Mouse (Mus musculus) liver, postnatal 0 days (tissue): Measurements from ENCODE around the gene Ucn3. TPM values are rescaled to one million over a fixed set of nuclear protein-coding genes. Genes with fewer than 3 reads are reported as not detected.

Experiments used
- ATAC-seq: fragments of 200-750 bp; cut with Nextera tagmentation; 2 replicates; pipeline ENCODE4 v1.8.0; 2017; ENCODE audit warnings: mild to moderate bottlenecking, moderate library complexity
- DNase-seq: peaks from one replicate; pipeline ENCODE4 v3.0.0-alpha.2; 2016
- H3K27ac ChIP-seq: fragments of 300-500 bp; sonication (generic); 2 replicates; pipeline ENCODE4 v1.5.1; 2014; ENCODE audit warnings: antibody characterized with exemption, moderate library complexity, mild to moderate bottlenecking, low read depth
- H3K27me3 ChIP-seq: fragments of 300-500 bp; sonication (generic); 2 replicates; pipeline ENCODE4 v1.6.1; 2014; ENCODE audit warnings: low read length, control low read depth, mixed read lengths; ENCODE audit not compliant: insufficient read depth
- H3K36me3 ChIP-seq: fragments of 300-500 bp; sonication (generic); replicated peaks from 2 replicates; pipeline ENCODE4 v1.6.1; 2014; ENCODE audit warnings: mild to moderate bottlenecking, control low read depth, low read length, moderate library complexity, mixed read lengths; ENCODE audit not compliant: insufficient read depth
- H3K4me1 ChIP-seq: fragments of 300-500 bp; sonication (generic); 2 replicates; pipeline ENCODE4 v1.6.1; 2014; ENCODE audit warnings: antibody characterized with exemption, mild to moderate bottlenecking, control low read depth; ENCODE audit not compliant: insufficient read depth
- H3K4me2 ChIP-seq: fragments of 300-500 bp; sonication (generic); 2 replicates; pipeline ENCODE4 v1.6.1; 2014; ENCODE audit warnings: low read depth, mild to moderate bottlenecking, low read length, moderate library complexity, mixed read lengths
- H3K4me3 ChIP-seq: fragments of 300-500 bp; sonication (generic); 2 replicates; pipeline ENCODE4 v1.5.1; 2014; ENCODE audit warnings: low read depth, low read length
- H3K9ac ChIP-seq: fragments of 300-500 bp; sonication (generic); replicated peaks from 2 replicates; pipeline ENCODE4 v1.6.1; 2014; ENCODE audit warnings: mild to moderate bottlenecking, moderate library complexity
- H3K9me3 ChIP-seq: fragments of 300-500 bp; sonication (generic); 2 replicates; pipeline ENCODE4 v1.6.1; 2016; ENCODE audit warnings: mild to moderate bottlenecking, control low read depth, low read length, mixed read lengths
- CTCF ChIP-seq: sonication (generic); IDR thresholded peaks from 2 replicates; pipeline ENCODE4 v1.5.1; 2016; ENCODE audit warnings: antibody characterized with exemption, low read depth
- EP300 ChIP-seq: IDR thresholded peaks from 2 replicates; pipeline ENCODE4 v1.6.1; 2016; ENCODE audit warnings: antibody characterized with exemption, low read depth, mild to moderate bottlenecking
- WGBS: fragments of 180-500 bp; shearing (Covaris S2); extraction: QIAGEN DNeasy Blood & Tissue Kit; methylation state at CpG from one replicate; pipeline ENCODE4 v1.1.7; 2014; ENCODE audit not compliant: insufficient replicate concordance; 5-methylcytosine and 5-hydroxymethylcytosine counted together
- microRNA-seq: library from miRNA; unstranded; fragments of <30 nt; microRNA quantifications from one replicate; pipeline ENCODE4, GENCODE M21; 2016
- polyA plus RNA-seq: library from polyadenylated mRNA; unstranded; fragments of >200 nt; fragmentation: Nextera tagmentation; extraction: Ambion mirVana; gene quantifications from 2 replicates; pipeline ENCODE4 v1.2.1, GENCODE M21; 2015

Ucn3 gene
- polyA plus RNA-seq, 1 experiment from 2014 or later: not detected

DNA sequence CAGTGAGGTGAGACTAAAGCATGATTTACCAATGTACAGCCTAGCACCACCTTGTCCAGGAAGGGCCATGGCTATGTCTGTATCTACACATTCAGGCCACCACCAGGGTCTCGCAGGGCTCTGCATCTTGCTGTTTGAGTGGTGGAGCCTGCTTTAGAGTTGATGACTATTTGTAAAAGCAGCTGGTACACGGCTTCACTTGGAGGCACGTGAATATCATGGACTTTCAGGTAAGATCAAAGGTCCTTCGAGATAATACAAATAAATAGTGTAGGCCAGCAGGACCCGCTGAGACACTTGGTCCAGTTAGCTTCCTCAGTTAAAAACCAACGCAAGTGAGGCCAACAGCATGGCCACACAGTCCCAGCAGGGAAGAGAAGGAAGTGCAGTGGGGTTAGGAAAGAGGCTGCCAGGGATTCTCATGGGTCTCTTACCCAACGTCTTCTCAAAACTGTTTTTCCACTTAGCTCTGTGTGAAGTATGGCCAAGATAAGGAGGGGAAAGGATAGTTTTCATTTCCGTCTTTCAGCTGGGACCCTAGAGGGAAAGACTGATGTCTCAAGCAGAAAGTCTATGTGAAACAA lies 49.7 kb downstream of the Ucn3 start:
- TF ChIP-seq CTCF: no peak
- no peak for TF ChIP-seq EP300

DNA sequence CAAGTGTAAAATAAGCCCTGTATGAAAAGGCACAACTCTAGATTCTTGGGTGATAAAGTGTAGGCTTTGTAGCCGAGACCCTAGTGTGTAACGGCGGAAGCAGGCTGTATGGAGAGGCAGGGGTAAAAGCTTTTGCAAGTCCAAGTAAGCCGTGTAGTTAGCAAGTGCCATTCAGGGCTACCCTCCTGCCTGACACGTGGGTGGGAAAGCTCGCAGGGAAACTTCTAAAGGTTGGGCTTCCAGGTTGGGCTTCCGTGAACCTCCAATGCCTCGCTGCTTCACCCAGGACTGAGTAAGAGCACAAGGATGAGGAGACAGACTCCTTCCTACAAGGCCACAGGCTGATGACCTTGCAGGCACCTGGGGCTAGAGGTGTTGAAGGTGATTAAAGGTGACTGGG lies 50.6 kb downstream of the Ucn3 start:
- Histone ChIP-seq H3K9me3 (no peaks in the 10 kb centered on the region), H3K4me1 (peaks cover 25% of the 10 kb centered on the region), H3K4me3 (no peak overlapping the region), H3K4me2 (no peak overlapping the region), H3K27me3 (no peaks in the 10 kb centered on the region), H3K27ac (no peak overlapping the region), H3K9ac (no peak overlapping the region), H3K36me3 (no peaks in the 10 kb centered on the region)
- DNase-seq: no peak
- TF ChIP-seq CTCF: no peak
- TF ChIP-seq EP300: no peak
- WGBS: 78% methylated on average over 8 of the region's 8 CpGs
- ATAC-seq: no peak

More for the DNA sequence above, 49.7 kb downstream of the Ucn3 start:
- Histone ChIP-seq H3K4me1 (peaks cover 20% of the 10 kb centered on the region), H3K9ac (no peak overlapping the region), H3K4me3 (no peak overlapping the region), H3K9me3 (no peaks in the 10 kb centered on the region), H3K27ac (peak overlapping the region; percentile 55; the same call in 1 of the 2 replicates), H3K4me2 (no peak overlapping the region), H3K36me3 (no peaks in the 10 kb centered on the region), H3K27me3 (no peaks in the 10 kb centered on the region)
- ATAC-seq (no peak), DNase-seq (no peak)
- WGBS: 55% methylated on average over 8 of the region's 8 CpGs

GRCm38 (mm10) chr13:3893126-3893734 lies 51.9 kb downstream of the Ucn3 start:
- H3K27me3 ChIP-seq: no peaks in the 10 kb centered on the region
- peak; percentile 92 for ATAC-seq
- peak overlapping the region; percentile 75 for H3K27ac ChIP-seq
- peak; percentile 95 for DNase-seq
- peak overlapping the region; percentile 74 for H3K9ac ChIP-seq
- H3K4me2 ChIP-seq: peak overlapping the region; percentile 69
- H3K9me3 ChIP-seq: no peaks in the 10 kb centered on the region
- TF ChIP-seq EP300 (peak; percentile 61), CTCF (0 out of 2 replicates have a peak, but pooled peaks have one; percentile 12)
- H3K4me1 ChIP-seq: peaks cover 25% of the 10 kb centered on the region
- under 1% methylated on average over 35 of the region's 35 CpGs for WGBS
- H3K4me3 ChIP-seq: peak overlapping the region; percentile 65
- peaks cover 9% of the 10 kb centered on the region for H3K36me3 ChIP-seq

DNA sequence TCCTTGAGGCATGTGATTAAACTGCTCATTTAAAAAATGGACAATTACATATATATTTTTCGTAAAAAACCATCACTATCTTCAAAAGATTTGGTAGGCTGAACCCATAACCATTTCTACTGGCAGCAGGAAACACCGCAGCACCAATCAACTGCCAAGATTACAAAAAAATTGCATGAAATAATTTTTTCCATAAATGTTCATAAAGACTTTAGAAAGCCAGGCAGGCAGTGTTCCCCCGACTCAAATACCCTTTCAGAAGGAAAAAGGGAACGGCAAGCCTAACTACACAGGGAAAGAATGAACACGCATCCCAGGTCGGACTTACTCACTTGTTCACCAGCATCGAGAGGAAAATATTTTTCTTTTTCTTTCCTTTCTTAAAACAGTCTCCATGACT lies 52.5 kb downstream of the Ucn3 start:
- WGBS: 9% methylated on average over 7 of the region's 7 CpGs
- H3K4me1 ChIP-seq: peaks cover 25% of the 10 kb centered on the region

GRCm38 (mm10) chr13:3891479-3892087 lies 53.6 kb downstream of the Ucn3 start:
- no peaks in the 10 kb centered on the region for H3K9me3 ChIP-seq
- 41% methylated on average over 8 of the region's 8 CpGs for WGBS
- ATAC-seq (peak; percentile 65), DNase-seq (peak; percentile 47)
- H3K36me3 ChIP-seq: peaks cover 25% of the 10 kb centered on the region
- TF ChIP-seq EP300 (no peak), CTCF (no peak)
- peak overlapping the region; percentile 69 for H3K4me2 ChIP-seq
- H3K27ac ChIP-seq: peak overlapping the region; percentile 75
- peak overlapping the region; percentile 74 for H3K9ac ChIP-seq
- H3K27me3 ChIP-seq: no peaks in the 10 kb centered on the region
- peak overlapping the region; percentile 65 for H3K4me3 ChIP-seq
- peaks cover 25% of the 10 kb centered on the region for H3K4me1 ChIP-seq

More for the DNA sequence above, 52.5 kb downstream of the Ucn3 start:
- no peaks in the 10 kb centered on the region for H3K9me3 ChIP-seq
- H3K4me2 ChIP-seq: peak overlapping the region; percentile 69
- DNase-seq: no peak
- peak overlapping the region; percentile 65 for H3K4me3 ChIP-seq
- H3K27ac ChIP-seq: peak overlapping the region; percentile 75
- H3K27me3 ChIP-seq: no peaks in the 10 kb centered on the region
- peaks cover 15% of the 10 kb centered on the region for H3K36me3 ChIP-seq
- no peak for ATAC-seq
- TF ChIP-seq CTCF (no peak), EP300 (no peak)
- peak overlapping the region; percentile 74 for H3K9ac ChIP-seq

Small RNAs within 50 kb of the gene (microRNA-seq; reads per million reads assigned to microRNA genes)
- not detected for gene Gm22460

Other genes starting within 250 kb of the Ucn3 start
- gene Calml3, start 141.0 kb downstream of the Ucn3 start, polyA plus RNA-seq: not detected in 2 replicates
- not detected in 2 replicates for gene Calm4, start 107.6 kb downstream of the Ucn3 start, polyA plus RNA-seq
- not detected in 2 replicates for gene Calm5, start 91.2 kb downstream of the Ucn3 start, polyA plus RNA-seq
- 44.9 and 46.5 TPM in 2 replicates for gene Net1, start 27.1 kb downstream of the Ucn3 start, polyA plus RNA-seq
- 0.08 TPM in 1 of 2 replicates, not detected in the other for gene Tubal3, start 27.1 kb downstream of the Ucn3 start, polyA plus RNA-seq
- gene Akr1c14, start 103.7 kb upstream of the Ucn3 start, polyA plus RNA-seq: 35.1 and 41.2 TPM in 2 replicates
- 26.8 and 30.5 TPM in 2 replicates for gene Akr1c18, start 205.3 kb upstream of the Ucn3 start, polyA plus RNA-seq
- gene Akr1c13, start 245.8 kb upstream of the Ucn3 start, polyA plus RNA-seq: 42.7 and 54.1 TPM in 2 replicates